Mouse (Mus musculus): ENCODE measurements around the gene Clec10a.

Gene Clec10a

DNA sequence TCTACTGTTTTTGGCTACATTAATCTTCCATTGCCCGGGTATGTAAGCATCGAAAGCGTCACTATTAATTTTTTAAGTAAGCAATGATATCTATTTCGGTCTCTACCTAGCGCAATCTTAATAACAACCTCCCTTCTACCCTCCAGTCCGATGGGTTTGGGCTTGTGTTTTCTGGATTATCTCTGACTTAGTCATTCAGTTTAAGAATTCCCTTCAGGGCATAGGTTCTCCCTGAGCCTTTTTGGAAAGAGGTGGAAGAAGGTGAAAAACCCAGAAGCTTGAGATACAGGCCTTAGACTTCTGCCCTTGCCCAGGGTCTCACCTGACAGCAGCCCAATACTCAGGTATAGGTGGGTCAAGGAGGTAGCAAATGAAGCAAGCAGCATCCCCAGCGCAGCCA lies 63.9 kb downstream of the Clec10a start:
- DNase-seq = no peak

- no peak for DNase-seq
Measured at GRCm38 (mm10) chr11:70220323-70220722, 64.3 kb downstream of the Clec10a start.

Data from B cell, adult 2 months (primary cell).